Mouse (Mus musculus) erythroblast, adult 5-6 weeks (primary cell): Measurements from ENCODE around the gene Jam2. TPM values are rescaled to one million over a fixed set of nuclear protein-coding genes. Genes with fewer than 3 reads are reported as not detected.
A peak's percentile ranks its signal among the peaks of the same experiment; 100 is the strongest.

ENCODE experiments used
- ATAC-seq: replicated peaks from 2 replicates; pipeline ENCODE4 v1.8.0; 2016; ENCODE audit warnings: moderate number of reproducible peaks, mild to moderate bottlenecking, moderate TSS enrichment, inconsistent platforms; ENCODE audit not compliant: poor library complexity, low FRiP score, severe bottlenecking
- total RNA-seq, 2 experiments: library from RNA; stranded (forward) in 1 of 2; stranded (reverse) in 1 of 2; fragments of 150-400 nt in 1 of 2; fragments of 200-764, 138-1000 nt in 1 of 2; gene quantifications; 2 replicates each; pipeline versions ENCODE4 v1.2.3 to v1.2.4; 2015 to 2017; ENCODE audit warnings: low replicate concordance in 2 of 2

The Jam2 gene
- total RNA-seq, 2 experiments from 2014 or later: 0.09 TPM; not detected in 1

DNA sequence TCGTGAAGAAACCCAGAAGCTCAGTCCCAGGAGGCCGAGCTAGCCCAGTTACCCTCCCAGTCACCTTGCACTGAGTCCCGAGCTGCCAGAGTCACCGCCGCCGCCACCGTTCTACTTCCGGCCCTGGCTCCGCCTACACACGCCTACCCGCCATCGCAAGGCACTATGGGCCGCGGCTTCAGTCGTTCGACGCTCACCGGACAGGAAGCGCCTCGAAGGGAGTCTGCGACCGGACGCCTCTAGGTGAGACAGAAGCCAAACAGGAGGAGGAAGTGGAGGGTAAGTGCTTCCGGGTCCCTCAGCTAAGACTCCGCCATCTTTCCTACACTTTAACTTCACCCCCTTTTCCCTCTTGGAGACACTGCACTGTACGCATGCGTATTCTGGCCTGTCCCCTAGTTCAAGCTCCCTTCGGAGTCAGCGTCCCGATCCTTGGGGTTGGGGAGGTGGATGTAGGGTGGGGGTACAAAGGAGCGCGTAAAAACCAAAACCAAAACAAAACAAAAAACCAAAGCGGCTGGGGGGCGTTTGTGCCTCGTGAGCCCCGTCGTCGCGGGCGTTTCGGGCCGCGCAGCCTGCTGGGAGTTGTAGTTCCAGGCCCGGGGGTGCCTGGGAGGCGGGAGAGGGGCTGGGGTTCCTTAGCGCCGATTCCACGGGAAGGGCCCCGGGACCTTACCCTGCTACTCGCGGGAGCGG is 61.0 kb downstream of the Jam2 start, which contains the start of gene Gabpa:
Gene Gabpa (plus strand): TSS at position 181 of the 696 bp plus-strand sequence.
- peak; percentile 94 for ATAC-seq

DNA sequence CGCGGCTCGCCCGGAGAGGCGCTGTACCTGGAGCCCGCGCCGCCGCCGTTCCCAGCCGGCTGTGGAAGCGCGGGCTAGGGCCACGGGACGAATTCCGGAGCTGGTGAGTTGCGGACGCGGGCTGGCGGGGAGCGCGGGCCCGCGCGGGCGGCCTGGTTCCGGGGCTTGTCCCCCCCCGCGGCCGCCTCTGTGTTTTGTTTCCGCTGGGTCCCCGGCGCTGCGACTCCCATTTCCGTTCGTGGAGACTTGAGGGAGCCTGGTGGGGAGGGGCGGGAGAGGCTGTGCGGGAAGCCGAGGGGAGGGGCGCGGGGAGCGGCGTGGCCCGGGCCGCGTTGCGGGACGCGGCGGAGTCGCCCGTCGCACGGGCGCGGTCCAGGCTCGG is 61.5 kb downstream of the Jam2 start, which contains the start of gene Atp5j:
Gene Atp5j (minus strand): TSS at position 185 of the 382 bp plus-strand sequence.
- ATAC-seq: no peak

DNA sequence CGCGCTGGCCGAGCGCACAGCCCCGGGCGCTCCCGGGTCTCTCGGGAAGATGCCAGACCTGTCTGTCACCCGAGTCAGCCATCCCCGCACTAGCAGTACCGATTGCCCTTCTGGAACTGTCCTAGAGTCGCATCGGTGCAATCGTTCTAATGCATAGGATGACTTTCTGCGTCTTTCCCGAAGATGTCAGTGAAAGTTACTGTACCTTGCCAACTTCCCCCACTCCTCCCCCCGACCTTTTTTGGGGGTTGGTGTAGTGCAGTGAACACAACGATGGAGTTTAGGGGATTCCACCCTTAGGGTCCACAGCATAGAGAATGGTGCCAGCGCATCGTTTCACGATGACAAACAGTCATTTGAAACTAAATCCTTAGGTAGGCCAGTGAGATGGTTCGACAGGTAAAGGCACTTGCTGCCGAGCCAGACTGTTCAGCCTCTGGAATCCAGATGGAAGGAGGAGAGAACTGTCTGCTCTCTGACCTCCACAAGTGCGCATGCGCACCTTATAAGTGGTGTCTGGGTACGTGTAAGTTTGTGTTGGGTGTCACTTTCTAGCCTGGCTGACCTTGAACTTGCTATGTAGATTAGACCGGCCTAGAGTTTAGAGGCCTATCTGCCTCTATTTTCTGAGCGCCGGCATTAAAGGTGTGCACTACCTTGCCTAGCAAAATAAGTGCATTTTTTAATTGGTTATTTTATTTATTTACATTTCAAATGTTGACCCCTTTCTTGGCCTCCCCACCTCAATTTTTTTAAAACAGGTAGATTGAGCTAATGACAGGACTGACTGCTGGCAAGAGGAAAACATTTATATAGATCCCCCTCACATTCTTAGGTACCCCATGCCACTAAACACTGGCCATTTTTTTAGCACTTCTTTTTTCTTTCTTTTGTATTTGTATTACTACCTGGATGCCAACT is 62.2 kb downstream of the Jam2 start:
- ATAC-seq: peak; percentile 38

DNA sequence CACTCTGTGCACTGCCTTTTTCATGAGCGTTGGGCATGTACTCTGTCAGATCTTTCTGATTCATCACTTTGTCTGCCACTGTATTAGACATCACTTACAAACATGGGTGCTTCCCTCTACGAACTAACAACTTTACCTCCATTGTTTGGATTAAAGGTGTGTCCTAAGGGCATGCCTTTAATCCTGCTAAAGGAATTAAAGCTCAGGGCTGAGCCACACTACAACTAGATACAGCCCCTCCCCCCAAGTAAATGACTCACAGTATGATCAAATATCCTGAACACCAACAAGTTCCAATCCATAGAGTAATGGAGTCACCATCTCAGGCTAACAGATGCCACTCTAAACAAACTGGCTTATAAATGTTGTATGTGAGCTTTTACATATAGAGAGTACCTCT is 64.7 kb downstream of the Jam2 start:
- ATAC-seq: no peak

DNA sequence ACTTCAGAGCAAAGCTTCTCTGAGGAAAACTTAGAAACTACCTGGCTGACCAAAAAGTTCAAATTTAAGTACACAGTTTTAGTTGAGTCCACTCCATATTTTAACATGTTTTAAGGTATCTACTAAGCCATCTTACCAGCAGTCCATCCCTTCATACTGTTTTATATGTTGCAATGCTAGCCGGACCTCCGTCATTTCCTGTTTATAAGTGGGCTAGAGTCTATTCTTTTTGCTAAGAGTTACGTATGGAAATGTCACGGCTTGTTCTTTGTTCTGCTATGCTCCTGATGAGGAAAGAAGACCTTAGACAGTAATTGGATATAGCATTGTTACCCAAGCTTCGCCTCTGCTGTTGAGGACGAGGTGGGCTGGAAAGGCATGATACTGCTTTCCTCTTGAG is 79.6 kb downstream of the Jam2 start:
- ATAC-seq: no peak

DNA sequence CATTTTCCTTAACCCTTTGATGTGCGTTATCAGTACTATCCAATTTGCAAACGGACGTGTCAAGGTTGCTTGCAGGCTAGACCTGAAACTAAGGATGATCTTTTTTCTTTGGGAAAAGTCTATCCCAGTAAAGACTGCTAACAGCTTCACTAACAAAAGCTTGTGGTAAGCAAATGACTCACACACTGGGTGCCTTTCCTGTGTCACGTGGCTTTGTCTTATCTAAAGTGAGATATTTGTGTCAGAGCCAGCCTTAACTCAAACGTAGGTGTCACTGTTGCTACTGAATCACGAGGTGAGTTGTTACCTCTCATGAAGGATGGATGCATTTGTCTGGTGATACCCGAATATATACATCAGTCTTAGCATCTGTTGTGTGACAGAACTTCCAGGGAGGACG is 90.7 kb downstream of the Jam2 start:
- no peak for ATAC-seq

DNA sequence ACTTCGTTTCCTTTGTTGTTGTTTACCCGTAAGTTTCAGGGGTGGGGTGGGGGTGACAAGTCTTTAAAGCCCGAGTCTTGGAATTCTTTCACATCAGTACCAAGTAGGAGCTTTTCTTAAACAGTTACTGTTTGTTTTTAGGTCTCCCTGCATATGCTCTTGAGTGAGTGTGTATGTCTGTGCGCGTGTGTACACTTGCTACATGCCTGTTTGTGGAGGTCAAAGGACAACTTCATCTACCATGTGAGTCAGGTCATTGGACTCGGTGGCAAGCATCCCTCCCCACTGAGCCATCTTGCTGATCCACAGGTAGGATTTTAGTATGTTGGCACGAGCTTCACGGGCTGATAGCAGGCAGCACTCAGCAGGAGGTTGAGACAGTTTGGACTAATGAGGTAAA is 99.9 kb downstream of the Jam2 start:
- no peak for ATAC-seq

DNA sequence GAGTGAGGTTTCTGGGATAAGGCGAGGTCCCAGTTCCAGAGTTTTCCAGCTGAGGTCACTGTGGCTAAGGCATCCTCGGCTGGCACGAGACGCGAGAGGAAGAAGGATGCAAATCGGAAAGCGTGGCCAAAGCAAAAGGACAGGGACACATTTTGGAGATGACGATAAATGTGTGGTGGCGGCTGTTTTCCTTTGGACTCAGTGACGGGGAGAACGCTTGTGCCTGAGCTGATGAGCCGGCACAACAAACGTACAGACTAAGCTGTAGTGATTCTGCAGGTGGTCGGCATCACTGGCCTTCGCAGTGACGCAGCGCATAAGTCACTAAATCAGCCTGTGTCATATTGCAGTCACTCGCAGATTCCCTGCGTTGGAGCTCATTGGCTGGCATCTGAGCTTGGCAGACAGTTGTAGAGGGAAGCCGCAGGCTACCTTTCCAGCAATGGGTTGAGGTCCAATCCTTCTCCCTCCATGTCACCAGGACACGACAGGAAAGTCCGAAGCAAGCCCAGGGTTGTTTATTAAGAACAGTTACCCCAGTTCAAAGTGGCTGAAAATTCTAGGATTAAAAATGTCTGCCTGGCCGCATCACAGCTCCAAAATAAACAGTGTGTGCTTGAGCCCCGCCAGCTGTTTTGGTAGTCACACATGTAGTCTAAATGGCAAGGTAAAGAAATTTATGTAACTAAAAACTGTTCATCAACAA is 101.2 kb downstream of the Jam2 start:
- no peak for ATAC-seq

Other genes starting within 250 kb of the Jam2 start
- 9.0 and 11.5 TPM in 2 replicates for gene Mrpl39, start 38.4 kb upstream of the Jam2 start, total RNA-seq (2015; ENCODE audit: low replicate concordance)
- gene Mrpl39, start 38.4 kb upstream of the Jam2 start, total RNA-seq (2017; ENCODE audit: low replicate concordance): 7.4 and 8.5 TPM in 2 replicates
- gene Gabpa, start 60.8 kb downstream of the Jam2 start, total RNA-seq (2015; ENCODE audit: low replicate concordance): 26.1 and 42.7 TPM in 2 replicates
- gene Gabpa, start 60.8 kb downstream of the Jam2 start, total RNA-seq (2017; ENCODE audit: low replicate concordance): 20.1 and 31.1 TPM in 2 replicates
- 96.3 and 126 TPM in 2 replicates for gene Atp5j, start 61.5 kb downstream of the Jam2 start, total RNA-seq (2015; ENCODE audit: low replicate concordance)
- gene Atp5j, start 61.5 kb downstream of the Jam2 start, total RNA-seq (2017; ENCODE audit: low replicate concordance): 35.4 and 106 TPM in 2 replicates